Mouse (Mus musculus) CH12.LX (cell line): ENCODE measurements around the gene Rabac1.

Experiments used
- CTCF ChIP-seq, 2 experiments: IDR thresholded peaks in 1 of 2; conservative IDR thresholded peaks in 1 of 2; 2 replicates each; pipeline ENCODE4 v1.5.1; 2011 to 2012; ENCODE audit warnings: low read depth in 2 of 2, low read length in 2 of 2, improper control_type of control experiment in 1 of 2, inconsistent platforms in 1 of 2, mild to moderate bottlenecking in 1 of 2, moderate library complexity in 1 of 2
- PAX5 ChIP-seq: IDR thresholded peaks from 2 replicates; pipeline ENCODE4 v1.6.1; 2012; ENCODE audit warnings: low read length, inconsistent platforms, mixed read lengths
- RCOR1 ChIP-seq: conservative IDR thresholded peaks from 2 replicates; pipeline ENCODE4 v1.6.1; 2012; ENCODE audit warnings: low read depth, mild to moderate bottlenecking, inconsistent platforms, low read length, improper control_type of control experiment
- ZNF384 ChIP-seq: IDR thresholded peaks from 2 replicates; pipeline ENCODE4 v1.6.1; 2012; ENCODE audit warnings: low read depth, low read length, improper control_type of control experiment, inconsistent platforms

DNA sequence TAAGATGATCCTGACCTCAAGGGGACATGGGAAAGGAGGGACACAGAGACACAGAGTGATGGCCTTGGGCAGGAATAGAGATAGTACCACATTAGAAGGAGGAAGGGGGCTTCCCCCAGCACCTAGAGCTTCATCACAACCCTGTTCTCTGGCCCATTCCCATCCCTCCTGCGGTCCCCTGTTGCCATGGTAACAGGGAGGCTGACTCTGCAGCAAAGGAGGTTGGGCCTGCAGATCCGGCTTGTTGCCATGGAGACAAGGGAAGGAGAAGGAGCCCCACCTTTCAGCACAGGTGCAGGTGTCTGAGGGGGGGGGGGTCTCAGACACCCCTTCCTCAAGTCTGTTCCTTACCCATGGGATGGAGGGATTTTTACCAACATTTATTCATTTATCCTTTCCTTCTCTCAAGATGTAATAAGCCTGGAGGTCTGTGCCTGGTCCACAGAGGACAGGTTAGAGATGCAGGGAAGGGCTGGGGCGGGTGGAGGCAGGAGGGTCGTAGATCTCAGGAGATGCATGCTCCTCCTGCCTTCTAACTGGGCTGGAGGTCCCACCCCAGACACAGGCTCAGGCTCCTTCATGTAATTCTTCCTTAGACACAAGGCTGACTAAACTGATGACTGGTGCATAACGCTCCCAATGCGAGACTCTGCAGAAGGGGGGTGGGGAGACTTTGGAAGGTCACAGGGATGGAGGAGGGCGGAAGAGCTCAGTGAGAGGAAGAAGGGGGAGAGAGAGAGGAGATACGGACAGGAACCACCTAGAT lies 35.2 kb upstream of the Rabac1 start:
- TF ChIP-seq ZNF384 (no peak), CTCF (conservative IDR thresholded peaks at IDR 0.05 in 1 of 2, IDR thresholded peaks at IDR 0.05 in 1 of 2; ENCODE audit: low read depth in 2 of 2, low read length in 2 of 2) (no peak), RCOR1 (no peak), PAX5 (no peak)
